Mouse (Mus musculus): ENCODE measurements around the gene Coq4. TPM values are rescaled to one million over a fixed set of nuclear protein-coding genes. Genes with fewer than 3 reads are reported as not detected.
A peak's percentile ranks its signal among the peaks of the same experiment; 100 is the strongest.
"Not testable (repeated sequence)": the region's sequence is repeated elsewhere in the genome, so short reads cannot be mapped to it uniquely, and the experiment has no call there.

Coq4 gene
- total and polyA plus RNA-seq, 2 experiments from 2014 or later: 32.1 to 44.8 TPM

- H3K4me2 ChIP-seq (ENCODE audit: low read depth, low read length, poor library complexity, severe bottlenecking): no peak overlapping the region
- 73% methylated on average over 11 of the region's 11 CpGs for WGBS
- no peak for DNase-seq (ENCODE audit: low spot score)
Observed at GRCm38 (mm10) chr2:29767976-29768709, 19.1 kb upstream of the Coq4 start.

GRCm38 (mm10) chr2:29768901-29769300, 18.4 kb upstream of the Coq4 start:
- Histone ChIP-seq H3K36me3 (ENCODE audit: insufficient read depth, low read length) (no peaks in the 10 kb centered on the region), H3K4me2 (ENCODE audit: low read depth, low read length, poor library complexity, severe bottlenecking) (no peak overlapping the region), H3K9ac (replicated peaks; ENCODE audit: low read length, poor library complexity, severe bottlenecking) (no peak overlapping the region), H3K4me3 (ENCODE audit: low read depth, low read length) (no peak overlapping the region), H3K27ac (ENCODE audit: low read depth, low read length) (no peak overlapping the region), H3K4me1 (ENCODE audit: insufficient read depth, low read length) (no peaks in the 10 kb centered on the region), H3K27me3 (ENCODE audit: insufficient read depth, low read length) (no peaks in the 10 kb centered on the region), H3K9me3 (ENCODE audit: low read length) (no peaks in the 10 kb centered on the region)
- DNase-seq (ENCODE audit: low spot score) (no peak), ATAC-seq (ENCODE audit: low FRiP score) (no peak)
- 66% methylated on average over 9 of the region's 9 CpGs for WGBS
- TF ChIP-seq CTCF (IDR thresholded peaks at IDR 0.05): no peak

More at GRCm38 (mm10) chr2:29767976-29768709, 19.1 kb upstream of the Coq4 start:
- Histone ChIP-seq H3K9me3 (ENCODE audit: low read length) (no peaks in the 10 kb centered on the region), H3K4me1 (ENCODE audit: insufficient read depth, low read length) (no peaks in the 10 kb centered on the region), H3K9ac (replicated peaks; ENCODE audit: low read length, poor library complexity, severe bottlenecking) (no peak overlapping the region), H3K36me3 (ENCODE audit: insufficient read depth, low read length) (no peaks in the 10 kb centered on the region), H3K4me3 (ENCODE audit: low read depth, low read length) (no peak overlapping the region), H3K27me3 (ENCODE audit: insufficient read depth, low read length) (no peaks in the 10 kb centered on the region), H3K27ac (ENCODE audit: low read depth, low read length) (no peak overlapping the region)
- no peak for ATAC-seq (ENCODE audit: low FRiP score)
- no peak for TF ChIP-seq CTCF (IDR thresholded peaks at IDR 0.05)

- H3K36me3 ChIP-seq (ENCODE audit: insufficient read depth, low read length): no peaks in the 10 kb centered on the region
- H3K4me3 ChIP-seq (ENCODE audit: low read depth, low read length): no peak overlapping the region
- no peak for ATAC-seq (ENCODE audit: low FRiP score)
- TF ChIP-seq CTCF (IDR thresholded peaks at IDR 0.05): peak; percentile 37
- H3K4me1 ChIP-seq (ENCODE audit: insufficient read depth, low read length): no peaks in the 10 kb centered on the region
- H3K27ac ChIP-seq (ENCODE audit: low read depth, low read length): no peak overlapping the region
- no peak for DNase-seq (ENCODE audit: low spot score)
- H3K9me3 ChIP-seq (ENCODE audit: low read length): no peaks in the 10 kb centered on the region
- no peak overlapping the region for H3K4me2 ChIP-seq (ENCODE audit: low read depth, low read length, poor library complexity, severe bottlenecking)
- H3K9ac ChIP-seq (replicated peaks; ENCODE audit: low read length, poor library complexity, severe bottlenecking): no peak overlapping the region
- H3K27me3 ChIP-seq (ENCODE audit: insufficient read depth, low read length): no peaks in the 10 kb centered on the region
Observed at GRCm38 (mm10) chr2:29770162-29770561, 17.1 kb upstream of the Coq4 start.

- Histone ChIP-seq H3K4me3 (ENCODE audit: low read depth, low read length) (no peak overlapping the region), H3K4me2 (ENCODE audit: low read depth, low read length, poor library complexity, severe bottlenecking) (no peak overlapping the region), H3K27me3 (ENCODE audit: insufficient read depth, low read length) (no peaks in the 10 kb centered on the region), H3K27ac (ENCODE audit: low read depth, low read length) (no peak overlapping the region), H3K4me1 (ENCODE audit: insufficient read depth, low read length) (no peaks in the 10 kb centered on the region), H3K36me3 (ENCODE audit: insufficient read depth, low read length) (peaks cover 4% of the 10 kb centered on the region), H3K9ac (replicated peaks; ENCODE audit: low read length, poor library complexity, severe bottlenecking) (no peak overlapping the region), H3K9me3 (ENCODE audit: low read length) (no peaks in the 10 kb centered on the region)
- no peak for ATAC-seq (ENCODE audit: low FRiP score)
- TF ChIP-seq CTCF (IDR thresholded peaks at IDR 0.05): no peak
- 90% methylated on average over 8 of the region's 8 CpGs for WGBS
- DNase-seq (ENCODE audit: low spot score): no peak
Observed at GRCm38 (mm10) chr2:29771611-29772461, 15.5 kb upstream of the Coq4 start.

- H3K9ac ChIP-seq (replicated peaks; ENCODE audit: low read length, poor library complexity, severe bottlenecking): no peak overlapping the region
- 96% methylated on average over 4 of the region's 4 CpGs for WGBS
- H3K36me3 ChIP-seq (ENCODE audit: insufficient read depth, low read length): peaks cover 18% of the 10 kb centered on the region
- ATAC-seq (ENCODE audit: low FRiP score) (no peak), DNase-seq (ENCODE audit: low spot score) (no peak)
- no peaks in the 10 kb centered on the region for H3K9me3 ChIP-seq (ENCODE audit: low read length)
- TF ChIP-seq CTCF (IDR thresholded peaks at IDR 0.05): no peak
- H3K4me3 ChIP-seq (ENCODE audit: low read depth, low read length): no peak overlapping the region
- no peak overlapping the region for H3K27ac ChIP-seq (ENCODE audit: low read depth, low read length)
- no peaks in the 10 kb centered on the region for H3K4me1 ChIP-seq (ENCODE audit: insufficient read depth, low read length)
- no peaks in the 10 kb centered on the region for H3K27me3 ChIP-seq (ENCODE audit: insufficient read depth, low read length)
- H3K4me2 ChIP-seq (ENCODE audit: low read depth, low read length, poor library complexity, severe bottlenecking): no peak overlapping the region
Observed at GRCm38 (mm10) chr2:29773323-29773722, 14.0 kb upstream of the Coq4 start.

GRCm38 (mm10) chr2:29781256-29781655, 6.0 kb upstream of the Coq4 start:
- 97% methylated on average over 2 of the region's 2 CpGs for WGBS
- not testable (repeated sequence) for H3K4me3 ChIP-seq (ENCODE audit: low read depth, low read length); ATAC-seq (ENCODE audit: low FRiP score); H3K9ac ChIP-seq (replicated peaks; ENCODE audit: low read length, poor library complexity, severe bottlenecking); H3K4me1 ChIP-seq (ENCODE audit: insufficient read depth, low read length); H3K9me3 ChIP-seq (ENCODE audit: low read length); H3K27me3 ChIP-seq (ENCODE audit: insufficient read depth, low read length); H3K4me2 ChIP-seq (ENCODE audit: low read depth, low read length, poor library complexity, severe bottlenecking); H3K27ac ChIP-seq (ENCODE audit: low read depth, low read length); DNase-seq (ENCODE audit: low spot score)
- H3K36me3 ChIP-seq (ENCODE audit: insufficient read depth, low read length): peaks cover 72% of the 10 kb centered on the region
